In genomic region chr10:90380704-90381339, GRCm38 (mm10) we compare ENCODE assay signal across 13 mouse cellular contexts.
DNase-seq lines count a peak whose midpoint lies in the region; ATAC-seq and TF ChIP-seq lines count a peak whose summit lies in the region.
"Had no signal": no experiment of that assay in that cellular context is flagged by ENCODE, and none has a peak within 500 bp of the region (broad histone marks: within the 10 kb centered on the region; RNA-seq: fewer than 3 reads in every experiment).

No protein-coding gene starts in this region.

- no peaks in the 10 kb centered on the region for H3K79me2 ChIP-seq in C2C12 (ENCODE audit: control insufficient read depth, insufficient read depth)

- no peak overlapping the region for H3K9ac ChIP-seq in midbrain, embryonic 13.5 days (replicated peaks)
- H3K9ac ChIP-seq: liver, embryonic 15.5 days had no signal

- H3K9me3 ChIP-seq in midbrain, embryonic 13.5 days: no peaks in the 10 kb centered on the region
- H3K9me3 ChIP-seq in heart, embryonic 10.5 days: no peaks in the 10 kb centered on the region
- H3K9me3 ChIP-seq: liver, embryonic 15.5 days had no signal

- no peak overlapping the region for H3K4me2 ChIP-seq in midbrain, embryonic 13.5 days (replicated peaks)
- H3K4me2 ChIP-seq: liver, embryonic 15.5 days had no signal

- no peaks in the 10 kb centered on the region for H3K79me3 ChIP-seq in C2C12 (ENCODE audit: low read depth)

- H3K36me3 ChIP-seq in C2C12 (ENCODE audit: control insufficient read depth, insufficient read depth): no peaks in the 10 kb centered on the region
- no peaks in the 10 kb centered on the region for H3K36me3 ChIP-seq in midbrain, embryonic 13.5 days
- no peaks in the 10 kb centered on the region for H3K36me3 ChIP-seq in heart, embryonic 10.5 days
- H3K36me3 ChIP-seq: liver, embryonic 15.5 days had no signal

- TF ChIP-seq CTCF in C2C12 (IDR thresholded peaks at IDR 0.05; ENCODE audit: control insufficient read depth, insufficient read depth, insufficient read length): no peak
- no peak for TF ChIP-seq CTCF in brain, embryonic 14.5 days (IDR thresholded peaks at IDR 0.05; ENCODE audit: borderline replicate concordance, extremely low read depth, insufficient read depth, insufficient read length)

- no peaks in the 10 kb centered on the region for H3K27me3 ChIP-seq in C2C12 (ENCODE audit: control insufficient read depth, insufficient read depth, insufficient read length)
- H3K27me3 ChIP-seq in midbrain, embryonic 13.5 days: no peaks in the 10 kb centered on the region
- H3K27me3 ChIP-seq in heart, embryonic 10.5 days (ENCODE audit: insufficient read depth, poor library complexity, severe bottlenecking): no peaks in the 10 kb centered on the region
- H3K27me3 ChIP-seq: liver, embryonic 15.5 days had no signal

- no peak overlapping the region for H3ac ChIP-seq in C2C12 (ENCODE audit: control insufficient read depth, insufficient read length, low read depth)

- 0 out of 2 replicates have a peak, but pooled peaks cover 3% of the 10 kb centered on the region for H3K4me1 ChIP-seq in midbrain, embryonic 13.5 days (replicated peaks)
- no peaks in the 10 kb centered on the region for H3K4me1 ChIP-seq in heart, embryonic 10.5 days
- H3K4me1 ChIP-seq: liver, embryonic 15.5 days had no signal

- TF ChIP-seq POLR2A in brain, embryonic 14.5 days (IDR thresholded peaks at IDR 0.05; ENCODE audit: borderline replicate concordance, extremely low read depth, insufficient read depth, insufficient read length, poor library complexity, severe bottlenecking): no peak

- H3K4me3 ChIP-seq in C2C12 (ENCODE audit: insufficient read depth, poor library complexity, severe bottlenecking): no peak overlapping the region
- no peak overlapping the region for H3K4me3 ChIP-seq in midbrain, embryonic 13.5 days (replicated peaks)
- no peak overlapping the region for H3K4me3 ChIP-seq in heart, embryonic 10.5 days
- H3K4me3 ChIP-seq: liver, embryonic 15.5 days had no signal

- WGBS in midbrain, embryonic 13.5 days: 55% methylated on average over 8 of the region's 8 CpGs
- whole genome bisulfite sequencing in heart, embryonic 10.5 days: 70% methylated on average over 8 of the region's 8 CpGs

- peak overlapping the region; percentile 54; the same call in 1 of the 2 replicates for H3K27ac ChIP-seq in midbrain, embryonic 13.5 days
- no peak overlapping the region for H3K27ac ChIP-seq in heart, embryonic 10.5 days
- H3K27ac ChIP-seq: kidney, postnatal 0 days; liver, embryonic 15.5 days had no signal

- no peak for DNase-seq in frontal cortex, postnatal 10 days (ENCODE audit: low spot score in 2 of 2)
- DNase-seq in brain, embryonic 14.5 days (ENCODE audit: low read depth): peak; percentile 66
- no peak for DNase-seq in adrenal gland, postnatal 36 days
- no peak for DNase-seq in heart, embryonic 10.5 days (ENCODE audit: low spot score)
- DNase-seq: B cell, adult 2 months; cerebellum, postnatal 25 days; lung, postnatal 36 days had no signal

- ATAC-seq in frontal cortex, adult (ENCODE audit: low TSS enrichment): peak; percentile 75
- peak; percentile 92 for ATAC-seq in midbrain, embryonic 13.5 days
- no peak for ATAC-seq in megakaryocyte progenitor cell, adult 5-6 weeks (replicated peaks; ENCODE audit: poor library complexity)

TF ChIP-seq in C2C12, 6 proteins besides CTCF, POLR2A, EP300 and RAD21:
- TF ChIP-seq MYOD1 (IDR thresholded peaks at IDR 0.05; ENCODE audit: control insufficient read depth, insufficient read length, low read depth): no peak
- peak; percentile 50 for TF ChIP-seq USF1 (IDR thresholded peaks at IDR 0.05; ENCODE audit: low read depth)
- no peak for TF ChIP-seq MYOG (IDR thresholded peaks at IDR 0.05; ENCODE audit: control insufficient read depth, extremely low read depth, insufficient read length)
- TF ChIP-seq FOSL1 (IDR thresholded peaks at IDR 0.05; ENCODE audit: insufficient read depth, low read length, poor library complexity, severe bottlenecking): peak; percentile 73
- TF ChIP-seq MAX (IDR thresholded peaks at IDR 0.05): peak; percentile 73
- peak; percentile 3 for TF ChIP-seq CEBPB (IDR thresholded peaks at IDR 0.05; ENCODE audit: low read depth)
